Mouse (Mus musculus): Measurements from ENCODE around the gene Sh3gl2.

Sh3gl2 gene

GRCm38 (mm10) chr4:85205071-85205635 is at the start of gene Sh3gl2:
Gene Sh3gl2, plus strand, starts transcription at chr4:85205126.
- DNase-seq (ENCODE audit: low read depth, low spot score) = no peak

- peak; percentile 26 for DNase-seq (ENCODE audit: low read depth, low spot score)
These were observed 43.8 kb upstream of the Sh3gl2 start for GRCm38 (mm10) chr4:85161156-85161555.

- DNase-seq (ENCODE audit: low read depth, low spot score) = peak; percentile 57
These were observed 42.2 kb upstream of the Sh3gl2 start for GRCm38 (mm10) chr4:85162468-85163312.

DNA sequence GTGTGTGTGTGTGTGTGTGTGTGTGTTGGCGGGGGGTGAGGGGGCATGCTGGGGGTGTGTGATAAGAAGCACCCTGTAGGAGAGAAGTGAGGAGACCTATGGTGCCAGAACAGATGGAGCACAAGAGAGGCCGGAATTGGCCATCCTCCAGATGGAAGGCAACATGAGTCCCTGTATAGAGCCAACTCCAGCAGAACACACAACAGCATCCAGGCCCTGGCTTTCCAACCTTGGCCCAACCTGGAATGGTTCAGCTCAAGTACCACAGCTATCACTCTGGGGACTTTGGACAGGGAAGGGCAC is 41.7 kb upstream of the Sh3gl2 start:
- no peak for DNase-seq (ENCODE audit: low read depth, low spot score)

- DNase-seq (ENCODE audit: low read depth, low spot score) = no peak
These were observed 36.9 kb upstream of the Sh3gl2 start for GRCm38 (mm10) chr4:85168001-85168400.

DNA sequence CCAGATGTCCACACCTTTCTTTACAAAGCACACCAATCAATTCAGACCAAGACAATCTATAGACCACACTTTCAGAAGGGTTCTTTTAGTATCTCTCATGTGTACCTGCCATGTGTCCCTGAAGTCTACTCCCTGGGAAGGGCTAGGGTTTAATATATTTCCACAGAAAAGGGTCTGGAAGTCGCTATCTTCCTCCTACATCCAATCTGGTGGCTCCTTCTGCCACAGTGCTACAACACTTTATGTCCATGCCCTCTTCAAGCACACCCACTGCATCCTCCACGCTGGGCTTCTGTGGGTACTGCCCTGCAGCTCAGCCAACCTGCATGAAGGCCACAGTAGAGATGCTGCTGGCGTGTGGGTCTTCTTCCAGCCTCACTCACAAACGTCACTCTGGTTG is 29.5 kb upstream of the Sh3gl2 start:
- DNase-seq (ENCODE audit: low read depth, low spot score) = peak; percentile 66

- no peak for DNase-seq (ENCODE audit: low read depth, low spot score)
These were observed 26.4 kb upstream of the Sh3gl2 start for GRCm38 (mm10) chr4:85178394-85179051.

DNA sequence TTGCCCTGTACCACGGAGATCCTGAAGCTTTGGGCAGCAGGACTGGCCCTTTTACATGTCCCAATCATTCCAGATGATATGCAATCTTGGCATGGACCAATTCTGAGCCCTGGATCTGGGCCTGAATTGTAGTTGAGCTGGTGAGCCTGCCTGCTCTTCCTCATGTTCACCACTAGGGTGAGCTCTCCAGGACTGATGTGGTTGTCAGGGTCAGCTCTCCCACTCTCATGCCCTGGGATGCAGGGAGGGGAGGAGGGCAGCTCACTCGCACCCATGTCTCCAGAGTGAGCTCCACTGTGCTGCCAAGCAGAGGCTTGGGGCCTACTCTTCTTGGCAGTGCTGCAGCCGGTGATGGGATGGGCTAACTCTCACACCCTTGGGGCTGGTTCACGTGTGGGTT is 18.9 kb upstream of the Sh3gl2 start:
- DNase-seq (ENCODE audit: low read depth, low spot score) = no peak

DNA sequence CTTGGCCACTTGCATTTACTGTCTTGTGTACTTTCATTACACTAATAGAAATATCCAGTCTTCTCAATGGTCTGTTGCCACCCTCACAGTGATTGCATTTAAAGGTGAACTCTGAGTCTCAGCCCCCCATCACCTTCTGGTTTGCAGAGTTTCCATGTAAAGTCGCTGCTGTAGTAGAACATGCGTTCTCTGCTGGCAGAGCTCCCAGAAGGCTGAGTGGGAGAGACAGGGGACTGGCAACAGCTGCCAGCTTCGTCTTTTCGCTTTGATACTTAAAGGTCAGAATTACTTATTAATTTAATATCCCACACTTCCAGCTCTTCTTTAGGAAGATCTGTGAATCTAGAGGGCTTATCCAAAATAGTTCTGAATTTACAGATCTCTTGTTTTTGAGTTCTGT is 8.7 kb upstream of the Sh3gl2 start:
- peak; percentile 47 for DNase-seq (ENCODE audit: low read depth, low spot score)

DNA sequence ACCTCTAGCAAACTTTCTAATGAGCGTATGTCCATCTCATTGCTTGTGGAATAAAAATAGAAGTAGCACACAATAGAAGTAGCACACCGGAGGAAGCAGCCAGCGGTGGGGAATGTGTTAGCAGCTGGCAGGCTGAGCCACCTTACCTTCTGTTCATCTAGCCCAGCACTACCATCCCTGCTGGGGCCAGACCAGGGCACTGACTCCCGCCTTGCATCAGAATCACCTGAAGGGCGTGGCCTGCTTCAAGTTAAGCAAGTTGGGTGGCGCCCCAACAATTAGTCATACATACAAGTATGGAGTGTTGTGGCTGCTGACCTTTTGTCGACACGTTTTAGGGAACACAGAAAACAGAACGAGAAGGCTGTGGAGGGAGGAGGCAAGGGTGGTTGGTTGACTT is 6.5 kb upstream of the Sh3gl2 start:
- no peak for DNase-seq (ENCODE audit: low read depth, low spot score)

- no peak for DNase-seq (ENCODE audit: low read depth, low spot score)
These were observed 2.3 kb upstream of the Sh3gl2 start for GRCm38 (mm10) chr4:85202582-85202981.

DNA sequence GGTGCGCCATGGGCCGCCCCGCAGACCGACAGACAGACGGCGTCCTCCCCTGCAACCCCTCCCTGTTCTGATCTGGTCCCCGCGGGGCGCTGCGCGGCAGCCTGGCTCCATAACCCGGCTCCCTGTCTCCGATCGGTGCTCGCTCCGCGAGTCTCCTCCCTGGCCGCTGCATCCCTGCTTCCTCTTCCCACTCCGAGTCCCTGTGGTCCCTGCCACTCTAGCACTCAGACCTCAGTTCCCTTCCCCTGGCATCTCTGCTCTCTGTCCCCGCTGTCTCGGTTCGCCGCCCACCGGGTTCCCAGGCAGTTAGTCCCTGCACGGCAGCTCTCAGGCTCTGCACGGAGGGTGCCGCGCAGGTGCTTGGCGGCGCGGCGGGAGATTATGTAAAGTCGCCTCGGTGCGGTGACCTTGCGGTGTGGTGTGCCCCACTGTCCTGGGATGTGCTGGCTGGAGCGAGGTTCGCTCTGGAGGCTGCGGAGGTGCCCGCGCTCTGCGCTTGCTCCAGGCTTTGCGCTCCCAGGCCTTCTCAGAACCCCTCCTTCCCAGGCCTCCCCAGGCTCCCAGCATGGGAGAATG is 798 bp downstream of the Sh3gl2 start:
- no peak for DNase-seq (ENCODE audit: low read depth, low spot score)

GRCm38 (mm10) chr4:85206675-85207400 is 1.9 kb downstream of the Sh3gl2 start:
- no peak for DNase-seq (ENCODE audit: low read depth, low spot score)

DNA sequence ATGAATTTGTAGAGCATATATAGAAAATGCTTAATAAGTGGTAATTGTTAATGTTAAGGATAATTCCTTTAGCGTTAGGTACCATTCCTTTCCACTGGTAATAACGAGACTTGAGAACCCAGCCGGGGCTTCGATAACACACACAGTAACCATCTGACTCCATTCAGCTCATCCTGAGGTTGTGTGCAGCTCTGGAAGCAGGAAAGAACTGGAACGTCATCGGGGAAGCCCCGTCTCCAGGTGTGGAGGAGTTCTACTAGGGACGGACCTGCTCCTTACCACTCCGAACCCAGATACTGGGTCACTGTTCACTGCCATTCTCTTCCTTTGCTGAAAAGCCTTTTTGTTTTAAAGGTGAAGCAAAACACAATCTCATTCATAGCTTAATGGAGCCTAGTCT is 2.6 kb downstream of the Sh3gl2 start:
- DNase-seq (ENCODE audit: low read depth, low spot score) = no peak

- no peak for DNase-seq (ENCODE audit: low read depth, low spot score)
These were observed 3.6 kb downstream of the Sh3gl2 start for GRCm38 (mm10) chr4:85208531-85208930.

DNA sequence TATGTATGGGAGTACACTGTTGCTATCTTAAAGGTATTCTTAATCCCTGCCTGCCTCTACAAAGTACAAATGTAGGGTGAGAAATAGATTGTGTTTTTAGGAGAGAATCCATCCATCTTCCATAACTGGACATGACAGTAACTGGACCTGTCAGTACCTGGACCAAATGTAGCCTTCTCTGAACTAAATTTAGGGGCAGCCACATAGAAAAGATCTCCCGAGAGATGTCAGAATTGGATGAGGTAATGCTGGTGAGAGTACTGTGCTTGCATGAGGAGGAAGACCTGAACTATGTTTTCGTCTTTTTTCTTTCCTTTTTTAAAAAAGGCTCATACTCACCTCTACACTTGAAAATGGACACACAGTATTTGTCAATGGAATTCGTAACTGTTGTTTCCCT is 6.0 kb downstream of the Sh3gl2 start:
- no peak for DNase-seq (ENCODE audit: low read depth, low spot score)

DNA sequence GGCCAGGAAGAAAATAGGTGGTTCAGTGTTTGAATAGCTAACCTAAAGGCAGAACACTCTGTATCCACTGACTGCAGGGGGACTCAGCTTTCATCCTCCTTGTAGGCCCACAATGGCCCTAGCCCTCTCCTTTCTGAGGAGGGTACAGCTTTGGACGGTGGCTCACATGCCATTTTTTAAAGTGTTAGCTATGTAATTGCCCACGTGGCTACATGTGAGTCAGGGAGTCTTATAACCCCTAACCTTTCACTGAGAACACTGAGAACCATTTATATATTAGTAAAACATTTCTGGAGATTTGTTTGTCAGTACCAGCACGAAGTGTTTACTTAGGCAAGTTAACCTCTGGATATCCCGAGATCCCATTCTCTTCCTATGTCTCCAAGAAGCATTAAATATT is 12.1 kb downstream of the Sh3gl2 start:
- DNase-seq (ENCODE audit: low read depth, low spot score) = no peak

GRCm38 (mm10) chr4:85222716-85223115 is 17.8 kb downstream of the Sh3gl2 start:
- no peak for DNase-seq (ENCODE audit: low read depth, low spot score)

- no peak for DNase-seq (ENCODE audit: low read depth, low spot score)
These were observed 21.8 kb downstream of the Sh3gl2 start for GRCm38 (mm10) chr4:85226731-85227130.

- DNase-seq (ENCODE audit: low read depth, low spot score) = no peak
These were observed 23.0 kb downstream of the Sh3gl2 start for GRCm38 (mm10) chr4:85227664-85228588.

- DNase-seq (ENCODE audit: low read depth, low spot score) = no peak
These were observed 23.6 kb downstream of the Sh3gl2 start for GRCm38 (mm10) chr4:85228589-85228948.

Data from telencephalon, adult 2 months (tissue).